Mouse (Mus musculus) liver, adult 2 months (tissue): ENCODE results near the gene Ier5l.

Experiments
- CTCF ChIP-seq: fragments of 200-500 bp; IDR thresholded peaks from 2 replicates; pipeline ENCODE4 v1.5.1; 2011; ENCODE audit warnings: low read depth, low read length, control low read depth
- POLR2A ChIP-seq: fragments of 200-500 bp; IDR thresholded peaks from 2 replicates; pipeline ENCODE4 v1.6.1; 2011; ENCODE audit warnings: low read length, control low read depth; ENCODE audit not compliant: insufficient read depth; ENCODE audit errors: extremely low read depth

GRCm38 (mm10) chr2:30472731-30473351 is 1.2 kb downstream of the Ier5l start:
- TF ChIP-seq CTCF (no peak), POLR2A (no peak)
